In genomic region chr6:89351441-89352137, GRCm38 (mm10) we compare ENCODE assay signal across 9 mouse cellular contexts. TPM values are rescaled to one million over a fixed set of nuclear protein-coding genes. Genes with fewer than 3 reads are reported as not detected.
A peak's percentile ranks its signal among the peaks of the same experiment; 100 is the strongest.
DNase-seq lines count a peak whose midpoint lies in the region; ATAC-seq and TF ChIP-seq lines count a peak whose summit lies in the region.
"Had no signal": no experiment of that assay in that cellular context is flagged by ENCODE, and none has a peak within 500 bp of the region (broad histone marks: within the 10 kb centered on the region; RNA-seq: fewer than 3 reads in every experiment).

No protein-coding gene starts in this region.

- H3K4me1 ChIP-seq in embryonic facial prominence, embryonic 12.5 days, result peaks cover 33% of the 10 kb centered on the region
- peaks cover 50% of the 10 kb centered on the region for H3K4me1 ChIP-seq in heart, embryonic 16.5 days (ENCODE audit: control insufficient read depth, insufficient read depth, low read length)
- peaks cover 30% of the 10 kb centered on the region for H3K4me1 ChIP-seq in kidney, postnatal 0 days (replicated peaks; ENCODE audit: insufficient read depth, low read length)
- peaks cover 65% of the 10 kb centered on the region for H3K4me1 ChIP-seq in midbrain, embryonic 16.5 days (ENCODE audit: control insufficient read depth, insufficient read depth, low read length)

- H3K4me2 ChIP-seq in embryonic facial prominence, embryonic 12.5 days (replicated peaks), result no peak overlapping the region
- H3K4me2 ChIP-seq in heart, embryonic 16.5 days (ENCODE audit: low read depth, low read length), result 0 out of 2 replicates have a peak overlapping the region, but pooled peaks have one; percentile 3
- no peak overlapping the region for H3K4me2 ChIP-seq in kidney, postnatal 0 days (ENCODE audit: low read length)
- H3K4me2 ChIP-seq in midbrain, embryonic 16.5 days (ENCODE audit: low read length), result no peak overlapping the region

- H3K9me3 ChIP-seq in embryonic facial prominence, embryonic 12.5 days, result no peaks in the 10 kb centered on the region
- no peaks in the 10 kb centered on the region for H3K9me3 ChIP-seq in heart, embryonic 16.5 days (replicated peaks; ENCODE audit: control insufficient read depth, low read length)
- H3K9me3 ChIP-seq in kidney, postnatal 0 days (replicated peaks; ENCODE audit: low read length), result no peaks in the 10 kb centered on the region
- H3K9me3 ChIP-seq in midbrain, embryonic 16.5 days (replicated peaks; ENCODE audit: control insufficient read depth, low read length, poor library complexity, severe bottlenecking), result no peaks in the 10 kb centered on the region

- H3K27me3 ChIP-seq in embryonic facial prominence, embryonic 12.5 days, result no peaks in the 10 kb centered on the region
- no peaks in the 10 kb centered on the region for H3K27me3 ChIP-seq in heart, embryonic 16.5 days (ENCODE audit: control insufficient read depth, insufficient read depth, low read length)
- H3K27me3 ChIP-seq in kidney, postnatal 0 days (ENCODE audit: insufficient read depth, low read length), result no peaks in the 10 kb centered on the region
- no peaks in the 10 kb centered on the region for H3K27me3 ChIP-seq in midbrain, embryonic 16.5 days (ENCODE audit: control insufficient read depth, insufficient read depth, low read depth, low read length)

- peak overlapping the region; percentile 86 for H3K27ac ChIP-seq in embryonic facial prominence, embryonic 12.5 days
- peak overlapping the region; percentile 95 for H3K27ac ChIP-seq in heart, embryonic 16.5 days (ENCODE audit: low read length)
- H3K27ac ChIP-seq in kidney, postnatal 0 days, result peak overlapping the region; percentile 86
- peak overlapping the region; percentile 52; the same call in 1 of the 2 replicates for H3K27ac ChIP-seq in midbrain, embryonic 16.5 days (ENCODE audit: low read length)
- H3K27ac ChIP-seq: macrophage had no signal

- H3K4me3 ChIP-seq in embryonic facial prominence, embryonic 12.5 days, result no peak overlapping the region
- H3K4me3 ChIP-seq in heart, embryonic 16.5 days (ENCODE audit: low read length), result no peak overlapping the region
- H3K4me3 ChIP-seq in kidney, postnatal 0 days (replicated peaks; ENCODE audit: low read depth, low read length), result no peak overlapping the region
- H3K4me3 ChIP-seq in midbrain, embryonic 16.5 days (ENCODE audit: low read depth, low read length), result no peak overlapping the region

- ATAC-seq in embryonic facial prominence, embryonic 12.5 days (ENCODE audit: insufficient number of reproducible peaks, insufficient read depth, low FRiP score, low TSS enrichment), result peak; percentile 42; the same call in 1 of the 2 replicates
- ATAC-seq in heart, embryonic 16.5 days (replicated peaks; ENCODE audit: extremely low read depth, insufficient read depth, low FRiP score), result peak; percentile 80
- peak; percentile 62; the same call in 1 of the 2 replicates for ATAC-seq in kidney, postnatal 0 days (replicated peaks; ENCODE audit: low FRiP score, low read depth)
- ATAC-seq in midbrain, embryonic 16.5 days, result peak; percentile 50
- ATAC-seq in megakaryocyte, adult 5-6 weeks (ENCODE audit: poor library complexity, severe bottlenecking), result no peak

- TF ChIP-seq CTCF in kidney, postnatal 0 days (IDR thresholded peaks at IDR 0.05; ENCODE audit: low read depth), result peak; percentile 64

- peaks cover 85% of the 10 kb centered on the region for H3K36me3 ChIP-seq in embryonic facial prominence, embryonic 12.5 days
- peaks cover 9% of the 10 kb centered on the region for H3K36me3 ChIP-seq in heart, embryonic 16.5 days (ENCODE audit: control insufficient read depth, insufficient read depth)
- H3K36me3 ChIP-seq in kidney, postnatal 0 days (ENCODE audit: insufficient read depth, low read length), result peaks cover 13% of the 10 kb centered on the region; the same call in 1 of the 2 replicates
- H3K36me3 ChIP-seq in midbrain, embryonic 16.5 days (ENCODE audit: control insufficient read depth, insufficient read depth, low read length), result peaks cover 36% of the 10 kb centered on the region

- no peak overlapping the region for H3K9ac ChIP-seq in embryonic facial prominence, embryonic 12.5 days
- peak overlapping the region; percentile 53 for H3K9ac ChIP-seq in heart, embryonic 16.5 days (ENCODE audit: low read length)
- H3K9ac ChIP-seq in kidney, postnatal 0 days (ENCODE audit: low read depth, low read length), result peak overlapping the region; percentile 35
- no peak overlapping the region for H3K9ac ChIP-seq in midbrain, embryonic 16.5 days (ENCODE audit: low read depth, low read length)

- DNase-seq in right cerebral cortex, postnatal 14 days, result peak; percentile 36
- no peak for DNase-seq in right cerebral cortex, postnatal 25 days
- peak; percentile 64 for DNase-seq in kidney, postnatal 0 days (ENCODE audit: low spot score)
- no peak for DNase-seq in right cerebral cortex, postnatal 36 days (ENCODE audit: low spot score in 2 of 2)

- WGBS in embryonic facial prominence, embryonic 12.5 days, result 23% methylated on average over 5 of the region's 5 CpGs
- WGBS in heart, embryonic 16.5 days, result 22% methylated on average over 5 of the region's 5 CpGs
- WGBS in kidney, postnatal 0 days, result 20% methylated on average over 5 of the region's 5 CpGs
- WGBS in midbrain, embryonic 16.5 days, result 18% methylated on average over 5 of the region's 5 CpGs

RNA-seq across cellular contexts. Expression of gene Plxna1, which starts 10.8 kb away (rescaled TPM):
- polyA plus RNA-seq in embryonic facial prominence, embryonic 12.5 days (2016; fragmentation: Nextera tagmentation; extraction: Ambion mirVana), result 35.0 and 37.1 TPM in 2 replicates
- 7.5 and 12.2 TPM in 2 replicates for polyA plus RNA-seq in heart, embryonic 16.5 days (2015; fragmentation: Nextera tagmentation; extraction: Ambion mirVana)
- 16.9 and 17.8 TPM in 2 replicates for polyA plus RNA-seq in kidney, postnatal 0 days (2015; fragmentation: Nextera tagmentation; extraction: Ambion mirVana)
- polyA plus RNA-seq in midbrain, embryonic 16.5 days (2015; fragmentation: Nextera tagmentation; extraction: Ambion mirVana), result 64.0 and 78.9 TPM in 2 replicates
- total RNA-seq in megakaryocyte, adult 5-6 weeks (2015), result 0.91 and 2.7 TPM in 2 replicates
- total RNA-seq in megakaryocyte, adult 5-6 weeks (2017), result 1.4 and 5.7 TPM in 2 replicates

Comparison
In these comparisons a context has a peak if more than half of its experiments do, and no peak if none do; other contexts are left out.
1. DNase-seq: peak in right cerebral cortex, postnatal 14 days (single experiment) and kidney, postnatal 0 days (single experiment); none in right cerebral cortex, postnatal 25 days (single experiment) and right cerebral cortex, postnatal 36 days (0 of 2).
2. H3K9ac ChIP-seq: peak in heart, embryonic 16.5 days (single experiment) and kidney, postnatal 0 days (single experiment); none in embryonic facial prominence, embryonic 12.5 days (single experiment) and midbrain, embryonic 16.5 days (single experiment).
3. Peak in every context shown above with its lines, with median percentiles within 50 percentile points of each other: H3K27ac ChIP-seq.